Mouse (Mus musculus) neural tube, embryonic 14.5 days (tissue): ENCODE measurements around the gene Nupl2. TPM values are rescaled to one million over a fixed set of nuclear protein-coding genes. Genes with fewer than 3 reads are reported as not detected.

Experiments
- ATAC-seq: fragments of 200-750 bp; cut with Nextera tagmentation; 2 replicates; pipeline ENCODE4 v1.8.0; 2017; ENCODE audit warnings: low read depth, mild to moderate bottlenecking, moderate TSS enrichment, moderate library complexity
- H3K27ac ChIP-seq: fragments of 300-500 bp; sonication (generic); 2 replicates; pipeline ENCODE4 v1.5.1; 2014; ENCODE audit warnings: low read depth, mild to moderate bottlenecking, control low read depth, low read length, moderate library complexity, mixed read lengths
- H3K27me3 ChIP-seq: fragments of 300-500 bp; sonication (generic); 2 replicates; pipeline ENCODE4 v1.6.1; 2014; ENCODE audit warnings: low read length; ENCODE audit not compliant: control insufficient read depth, insufficient read depth
- H3K36me3 ChIP-seq: fragments of 300-500 bp; sonication (generic); 2 replicates; pipeline ENCODE4 v1.6.1; 2014; ENCODE audit warnings: low read length, mixed read lengths; ENCODE audit not compliant: control insufficient read depth, insufficient read depth
- H3K4me1 ChIP-seq: fragments of 300-500 bp; sonication (generic); 2 replicates; pipeline ENCODE4 v1.6.1; 2014; ENCODE audit warnings: low read length; ENCODE audit not compliant: control insufficient read depth, insufficient read depth
- H3K4me2 ChIP-seq: fragments of 300-500 bp; sonication (generic); 2 replicates; pipeline ENCODE4 v1.6.1; 2014; ENCODE audit warnings: mild to moderate bottlenecking, low read depth, low read length, control low read depth
- H3K4me3 ChIP-seq: fragments of 300-500 bp; sonication (generic); 2 replicates; pipeline ENCODE4 v1.5.1; 2014; ENCODE audit warnings: low read depth, low read length, control low read depth, mixed read lengths
- H3K9ac ChIP-seq: fragments of 300-500 bp; sonication (generic); replicated peaks from 2 replicates; pipeline ENCODE4 v1.6.1; 2014; ENCODE audit warnings: low read depth, mild to moderate bottlenecking, control low read depth, low read length, mixed read lengths
- H3K9me3 ChIP-seq: fragments of 300-500 bp; sonication (generic); 2 replicates; pipeline ENCODE4 v1.6.1; 2016; ENCODE audit warnings: low read length; ENCODE audit not compliant: control insufficient read depth
- WGBS: fragments of 180-500 bp; shearing (Covaris S2); extraction: QIAGEN DNeasy Blood & Tissue Kit; methylation state at CpG from one replicate; pipeline ENCODE4 v1.1.7; 2014; 5-methylcytosine and 5-hydroxymethylcytosine counted together
- polyA plus RNA-seq: library from polyadenylated mRNA; unstranded; fragments of >200 nt; fragmentation: Nextera tagmentation; extraction: Ambion mirVana; gene quantifications from 2 replicates; pipeline ENCODE4 v1.2.1, GENCODE M21; 2014

Gene Nupl2
- polyA plus RNA-seq, 1 experiment from 2014 or later, result 17.1 TPM

DNA sequence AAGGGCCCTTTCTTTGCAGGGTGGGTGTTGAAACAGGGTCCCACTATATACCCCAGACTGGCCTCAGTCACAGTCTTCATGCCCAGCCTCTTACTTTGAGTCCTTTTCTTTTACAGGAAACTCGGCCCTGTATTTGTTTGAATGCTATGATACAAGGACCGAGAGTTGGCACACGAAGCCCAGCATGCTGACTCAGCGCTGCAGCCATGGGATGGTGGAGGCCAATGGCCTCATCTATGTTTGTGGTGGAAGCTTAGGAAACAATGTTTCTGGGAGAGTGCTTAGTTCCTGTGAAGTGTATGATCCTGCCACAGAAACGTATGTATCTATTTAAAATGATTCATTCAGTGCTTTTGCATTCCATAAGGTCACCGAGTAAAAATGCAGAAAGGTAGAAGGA is 8.0 kb upstream of the Nupl2 start:
- peaks cover 44% of the 10 kb centered on the region for H3K36me3 ChIP-seq
- no peak overlapping the region for H3K9ac ChIP-seq
- H3K4me2 ChIP-seq, result no peak overlapping the region
- 93% methylated on average over 6 of the region's 6 CpGs for WGBS
- no peaks in the 10 kb centered on the region for H3K9me3 ChIP-seq
- H3K4me1 ChIP-seq, result no peaks in the 10 kb centered on the region
- no peak for ATAC-seq
- H3K27me3 ChIP-seq, result no peaks in the 10 kb centered on the region
- no peak overlapping the region for H3K4me3 ChIP-seq
- no peak overlapping the region for H3K27ac ChIP-seq

DNA sequence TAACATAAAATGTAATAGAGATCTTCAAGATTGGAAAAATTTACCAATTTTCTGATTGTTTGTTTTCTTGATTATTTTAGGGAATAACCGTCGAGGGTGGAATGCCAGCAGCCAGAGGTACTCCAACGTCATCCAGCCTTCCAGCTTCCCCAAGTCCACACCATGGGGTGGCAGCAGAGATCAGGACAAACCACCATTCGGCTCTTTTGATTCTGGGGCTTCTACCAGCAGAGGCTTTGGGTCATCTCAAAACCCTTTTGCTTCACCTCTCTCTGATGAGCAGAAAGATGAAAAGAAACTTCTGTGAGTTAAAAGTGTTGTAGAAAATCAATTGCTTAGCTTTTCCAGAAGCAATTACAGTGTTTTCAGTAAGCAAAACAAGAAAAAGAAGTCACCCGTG is 2.5 kb downstream of the Nupl2 start:
- Histone ChIP-seq H3K27me3 (no peaks in the 10 kb centered on the region), H3K36me3 (peaks cover 5% of the 10 kb centered on the region), H3K9ac (no peak overlapping the region), H3K4me1 (0 out of 2 replicates have a peak, but pooled peaks cover 6% of the 10 kb centered on the region), H3K4me2 (no peak overlapping the region), H3K9me3 (no peaks in the 10 kb centered on the region), H3K4me3 (no peak overlapping the region), H3K27ac (no peak overlapping the region)
- 59% methylated on average over 5 of the region's 5 CpGs for WGBS
- ATAC-seq, result no peak

DNA sequence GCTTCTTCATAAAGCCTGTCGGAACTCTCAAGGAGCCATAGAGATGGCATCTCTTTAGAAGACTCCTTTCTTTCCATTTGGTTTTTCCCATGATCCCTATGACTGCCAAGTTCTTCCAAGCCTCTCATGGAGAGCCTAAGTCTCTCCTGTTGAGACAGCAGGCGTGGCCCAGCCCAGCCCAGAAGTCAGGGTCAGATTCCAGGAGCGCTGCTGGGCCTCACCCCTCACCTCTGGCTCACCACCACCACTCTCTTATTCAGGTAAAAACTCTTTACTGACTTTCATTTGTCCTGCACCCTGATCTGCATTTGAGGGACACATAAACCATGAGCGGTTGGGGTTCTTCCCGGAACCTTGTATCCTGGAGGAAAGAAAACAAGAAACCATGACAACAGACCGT is 5.1 kb downstream of the Nupl2 start:
- H3K9me3 ChIP-seq, result no peaks in the 10 kb centered on the region
- no peak overlapping the region for H3K27ac ChIP-seq
- no peak overlapping the region for H3K4me3 ChIP-seq
- 97% methylated on average over 6 of the region's 6 CpGs for WGBS
- no peaks in the 10 kb centered on the region for H3K27me3 ChIP-seq
- H3K36me3 ChIP-seq, result peaks cover 5% of the 10 kb centered on the region
- 0 out of 2 replicates have a peak, but pooled peaks cover 6% of the 10 kb centered on the region for H3K4me1 ChIP-seq
- H3K9ac ChIP-seq, result no peak overlapping the region
- no peak overlapping the region for H3K4me2 ChIP-seq
- ATAC-seq, result no peak

GRCm38 (mm10) chr5:24172092-24172491 is 7.3 kb downstream of the Nupl2 start:
- H3K4me1 ChIP-seq, result no peaks in the 10 kb centered on the region
- H3K36me3 ChIP-seq, result peaks cover 11% of the 10 kb centered on the region
- H3K4me3 ChIP-seq, result no peak overlapping the region
- ATAC-seq, result no peak
- no peak overlapping the region for H3K9ac ChIP-seq
- H3K27me3 ChIP-seq, result no peaks in the 10 kb centered on the region
- H3K27ac ChIP-seq, result no peak overlapping the region
- no peak overlapping the region for H3K4me2 ChIP-seq
- no peaks in the 10 kb centered on the region for H3K9me3 ChIP-seq

GRCm38 (mm10) chr5:24181514-24182295 is 16.9 kb downstream of the Nupl2 start:
- Histone ChIP-seq H3K27ac (no peak overlapping the region), H3K27me3 (no peaks in the 10 kb centered on the region), H3K4me2 (no peak overlapping the region), H3K4me1 (no peaks in the 10 kb centered on the region), H3K4me3 (no peak overlapping the region), H3K9ac (no peak overlapping the region), H3K36me3 (peaks cover 36% of the 10 kb centered on the region), H3K9me3 (no peaks in the 10 kb centered on the region)
- no peak for ATAC-seq
- 96% methylated on average over 16 of the region's 16 CpGs for WGBS

DNA sequence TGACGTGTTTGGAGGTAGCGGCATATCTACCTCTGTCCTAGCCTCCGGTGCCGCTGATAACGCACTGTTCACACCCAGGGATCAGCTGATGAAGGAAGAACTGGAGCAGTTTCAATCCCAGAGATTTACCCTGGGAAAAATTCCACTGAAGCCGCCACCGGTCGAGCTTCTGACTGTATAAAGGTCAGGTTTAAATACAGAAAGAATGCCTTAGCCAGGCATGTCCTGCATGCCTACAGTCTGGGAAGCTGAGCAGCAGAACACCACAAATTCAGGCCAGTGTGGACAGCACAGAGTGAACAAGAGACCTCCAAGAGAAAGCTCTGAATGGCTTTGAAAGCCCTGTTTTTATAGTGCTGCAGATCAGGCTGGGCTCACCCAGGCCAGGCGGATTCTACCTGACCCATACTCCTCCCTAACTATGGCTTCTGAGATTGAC is 17.6 kb downstream of the Nupl2 start:
- H3K4me1 ChIP-seq, result no peaks in the 10 kb centered on the region
- H3K27ac ChIP-seq, result no peak overlapping the region
- H3K4me2 ChIP-seq, result no peak overlapping the region
- H3K9me3 ChIP-seq, result no peaks in the 10 kb centered on the region
- peaks cover 36% of the 10 kb centered on the region for H3K36me3 ChIP-seq
- no peak overlapping the region for H3K9ac ChIP-seq
- no peaks in the 10 kb centered on the region for H3K27me3 ChIP-seq
- no peak overlapping the region for H3K4me3 ChIP-seq
- no peak for ATAC-seq
- 95% methylated on average over 9 of the region's 9 CpGs for WGBS

- H3K27ac ChIP-seq, result no peak overlapping the region
- peaks cover 33% of the 10 kb centered on the region for H3K36me3 ChIP-seq
- 95% methylated on average over 6 of the region's 6 CpGs for WGBS
- no peaks in the 10 kb centered on the region for H3K27me3 ChIP-seq
- no peaks in the 10 kb centered on the region for H3K9me3 ChIP-seq
- no peaks in the 10 kb centered on the region for H3K4me1 ChIP-seq
- no peak overlapping the region for H3K9ac ChIP-seq
- no peak overlapping the region for H3K4me3 ChIP-seq
- no peak overlapping the region for H3K4me2 ChIP-seq
- ATAC-seq, result no peak
These were observed 18.3 kb downstream of the Nupl2 start for GRCm38 (mm10) chr5:24183096-24183495.

DNA sequence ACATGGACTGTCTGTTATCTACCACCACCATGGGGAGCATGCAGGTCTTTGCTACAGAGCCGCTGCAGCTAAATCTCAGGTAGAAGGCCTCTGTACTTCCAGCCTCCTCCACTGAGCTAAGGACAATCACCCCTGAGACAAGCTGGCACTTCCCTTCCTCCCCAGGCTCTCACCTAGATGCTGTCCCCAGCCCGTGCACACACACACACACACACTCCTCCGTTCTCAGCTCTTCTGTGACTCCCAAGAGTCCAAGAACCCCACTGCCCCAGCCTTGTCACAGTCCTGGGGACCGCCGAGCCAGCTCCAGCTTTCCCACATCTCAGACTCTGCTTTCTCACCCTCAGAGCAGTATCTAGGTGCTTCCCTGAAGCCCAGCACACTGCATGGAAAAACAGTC is 19.2 kb downstream of the Nupl2 start:
- no peak overlapping the region for H3K27ac ChIP-seq
- no peak overlapping the region for H3K4me2 ChIP-seq
- H3K9me3 ChIP-seq, result no peaks in the 10 kb centered on the region
- no peak for ATAC-seq
- no peak overlapping the region for H3K4me3 ChIP-seq
- H3K4me1 ChIP-seq, result no peaks in the 10 kb centered on the region
- WGBS, result 96% methylated on average over 5 of the region's 5 CpGs
- no peaks in the 10 kb centered on the region for H3K27me3 ChIP-seq
- H3K36me3 ChIP-seq, result peaks cover 28% of the 10 kb centered on the region
- H3K9ac ChIP-seq, result no peak overlapping the region

DNA sequence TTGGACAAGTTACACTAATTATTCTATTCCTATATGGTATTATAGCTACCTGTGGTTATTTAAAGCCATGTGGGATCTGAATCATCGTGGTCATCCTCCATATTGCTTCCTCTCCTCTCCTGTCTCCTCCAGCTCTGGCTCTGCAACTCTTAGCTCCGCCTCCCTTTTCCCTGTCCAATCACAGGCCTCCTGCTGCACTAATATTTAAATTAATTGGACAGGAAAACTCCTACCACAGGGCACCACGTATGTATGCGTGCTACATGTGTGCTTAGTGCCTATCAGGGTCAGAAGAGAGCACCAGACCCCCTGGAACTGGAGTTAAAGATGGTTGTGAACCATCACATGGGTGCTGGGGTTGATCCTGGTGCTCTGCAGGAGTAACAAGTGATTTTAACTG is 23.7 kb downstream of the Nupl2 start:
- H3K36me3 ChIP-seq, result peaks cover 8% of the 10 kb centered on the region; the same call in 1 of the 2 replicates
- ATAC-seq, result no peak
- no peaks in the 10 kb centered on the region for H3K9me3 ChIP-seq
- 77% methylated on average over 4 of the region's 4 CpGs for WGBS
- H3K4me1 ChIP-seq, result no peaks in the 10 kb centered on the region
- H3K9ac ChIP-seq, result no peak overlapping the region
- no peak overlapping the region for H3K4me3 ChIP-seq
- no peaks in the 10 kb centered on the region for H3K27me3 ChIP-seq
- H3K4me2 ChIP-seq, result no peak overlapping the region
- H3K27ac ChIP-seq, result no peak overlapping the region
